Mouse (Mus musculus): Measurements from ENCODE around the gene Samhd1. TPM values are rescaled to one million over a fixed set of nuclear protein-coding genes. Genes with fewer than 3 reads are reported as not detected.

Samhd1 gene
- polyA plus RNA-seq, 1 experiment, result 82.5 TPM

GRCm38 (mm10) chr2:157101650-157102049 lies 33.4 kb downstream of the Samhd1 start:
- H3K4me3 ChIP-seq (ENCODE audit: low read depth, low read length), result no peak overlapping the region
- TF ChIP-seq POLR2A (IDR thresholded peaks at IDR 0.05; ENCODE audit: insufficient read depth, low read length) (no peak), EP300 (IDR thresholded peaks at IDR 0.05; ENCODE audit: insufficient read depth, low read depth, low read length) (no peak), CTCF (IDR thresholded peaks at IDR 0.05; ENCODE audit: low read depth, low read length) (no peak)
- H3K27me3 ChIP-seq (ENCODE audit: control insufficient read depth, insufficient read depth, low read length, poor library complexity, severe bottlenecking), result no peaks in the 10 kb centered on the region
- no peaks in the 10 kb centered on the region for H3K9me3 ChIP-seq (replicated peaks; ENCODE audit: control insufficient read depth, insufficient read depth, low read length, poor library complexity, severe bottlenecking)
- H3K4me1 ChIP-seq (ENCODE audit: control insufficient read depth, insufficient read depth, low read length), result no peaks in the 10 kb centered on the region
- no peak overlapping the region for H3K9ac ChIP-seq (ENCODE audit: low read depth, poor library complexity, severe bottlenecking)
- no peak overlapping the region for H3K27ac ChIP-seq (ENCODE audit: insufficient read depth, low read length)
- no peaks in the 10 kb centered on the region; the same call in 1 of the 2 replicates for H3K36me3 ChIP-seq (ENCODE audit: control insufficient read depth, insufficient read depth, low read length, poor library complexity, severe bottlenecking)

- no peak overlapping the region for H3K9ac ChIP-seq (ENCODE audit: low read depth, poor library complexity, severe bottlenecking)
- no peak overlapping the region for H3K27ac ChIP-seq (ENCODE audit: insufficient read depth, low read length)
- H3K27me3 ChIP-seq (ENCODE audit: control insufficient read depth, insufficient read depth, low read length, poor library complexity, severe bottlenecking), result no peaks in the 10 kb centered on the region
- H3K36me3 ChIP-seq (ENCODE audit: control insufficient read depth, insufficient read depth, low read length, poor library complexity, severe bottlenecking), result no peaks in the 10 kb centered on the region
- no peaks in the 10 kb centered on the region for H3K4me1 ChIP-seq (ENCODE audit: control insufficient read depth, insufficient read depth, low read length)
- no peak overlapping the region for H3K4me3 ChIP-seq (ENCODE audit: low read depth, low read length)
- no peaks in the 10 kb centered on the region for H3K9me3 ChIP-seq (replicated peaks; ENCODE audit: control insufficient read depth, insufficient read depth, low read length, poor library complexity, severe bottlenecking)
- peak; percentile 51; the same call in 1 of the 2 replicates for TF ChIP-seq EP300 (IDR thresholded peaks at IDR 0.05; ENCODE audit: insufficient read depth, low read depth, low read length)
- TF ChIP-seq CTCF (IDR thresholded peaks at IDR 0.05; ENCODE audit: low read depth, low read length), result no peak
- TF ChIP-seq POLR2A (IDR thresholded peaks at IDR 0.05; ENCODE audit: insufficient read depth, low read length), result no peak
These were observed 34.8 kb downstream of the Samhd1 start for GRCm38 (mm10) chr2:157100319-157100605.

GRCm38 (mm10) chr2:157099532-157100318 lies 35.3 kb downstream of the Samhd1 start:
- TF ChIP-seq POLR2A (IDR thresholded peaks at IDR 0.05; ENCODE audit: insufficient read depth, low read length), result no peak
- no peak for TF ChIP-seq EP300 (IDR thresholded peaks at IDR 0.05; ENCODE audit: insufficient read depth, low read depth, low read length)
- TF ChIP-seq CTCF (IDR thresholded peaks at IDR 0.05; ENCODE audit: low read depth, low read length), result no peak
- Histone ChIP-seq H3K4me1 (ENCODE audit: control insufficient read depth, insufficient read depth, low read length) (no peaks in the 10 kb centered on the region), H3K27ac (ENCODE audit: insufficient read depth, low read length) (no peak overlapping the region), H3K36me3 (ENCODE audit: control insufficient read depth, insufficient read depth, low read length, poor library complexity, severe bottlenecking) (no peaks in the 10 kb centered on the region), H3K9ac (ENCODE audit: low read depth, poor library complexity, severe bottlenecking) (no peak overlapping the region), H3K9me3 (replicated peaks; ENCODE audit: control insufficient read depth, insufficient read depth, low read length, poor library complexity, severe bottlenecking) (no peaks in the 10 kb centered on the region), H3K27me3 (ENCODE audit: control insufficient read depth, insufficient read depth, low read length, poor library complexity, severe bottlenecking) (no peaks in the 10 kb centered on the region), H3K4me3 (ENCODE audit: low read depth, low read length) (no peak overlapping the region)

GRCm38 (mm10) chr2:157095005-157095755 lies 39.9 kb downstream of the Samhd1 start:
- no peaks in the 10 kb centered on the region for H3K9me3 ChIP-seq (replicated peaks; ENCODE audit: control insufficient read depth, insufficient read depth, low read length, poor library complexity, severe bottlenecking)
- peak; percentile 95 for TF ChIP-seq CTCF (IDR thresholded peaks at IDR 0.05; ENCODE audit: low read depth, low read length)
- no peak for TF ChIP-seq EP300 (IDR thresholded peaks at IDR 0.05; ENCODE audit: insufficient read depth, low read depth, low read length)
- no peak for TF ChIP-seq POLR2A (IDR thresholded peaks at IDR 0.05; ENCODE audit: insufficient read depth, low read length)
- H3K4me1 ChIP-seq (ENCODE audit: control insufficient read depth, insufficient read depth, low read length), result no peaks in the 10 kb centered on the region
- no peak overlapping the region for H3K27ac ChIP-seq (ENCODE audit: insufficient read depth, low read length)
- H3K9ac ChIP-seq (ENCODE audit: low read depth, poor library complexity, severe bottlenecking), result no peak overlapping the region
- no peaks in the 10 kb centered on the region for H3K27me3 ChIP-seq (ENCODE audit: control insufficient read depth, insufficient read depth, low read length, poor library complexity, severe bottlenecking)
- no peak overlapping the region for H3K4me3 ChIP-seq (ENCODE audit: low read depth, low read length)
- no peaks in the 10 kb centered on the region for H3K36me3 ChIP-seq (ENCODE audit: control insufficient read depth, insufficient read depth, low read length, poor library complexity, severe bottlenecking)

GRCm38 (mm10) chr2:157092024-157092423 lies 43.0 kb downstream of the Samhd1 start:
- Histone ChIP-seq H3K9me3 (replicated peaks; ENCODE audit: control insufficient read depth, insufficient read depth, low read length, poor library complexity, severe bottlenecking) (no peaks in the 10 kb centered on the region), H3K4me3 (ENCODE audit: low read depth, low read length) (no peak overlapping the region), H3K27me3 (ENCODE audit: control insufficient read depth, insufficient read depth, low read length, poor library complexity, severe bottlenecking) (no peaks in the 10 kb centered on the region), H3K4me1 (ENCODE audit: control insufficient read depth, insufficient read depth, low read length) (no peaks in the 10 kb centered on the region), H3K27ac (ENCODE audit: insufficient read depth, low read length) (no peak overlapping the region), H3K9ac (ENCODE audit: low read depth, poor library complexity, severe bottlenecking) (no peak overlapping the region), H3K36me3 (ENCODE audit: control insufficient read depth, insufficient read depth, low read length, poor library complexity, severe bottlenecking) (no peaks in the 10 kb centered on the region)
- TF ChIP-seq CTCF (IDR thresholded peaks at IDR 0.05; ENCODE audit: low read depth, low read length), result no peak
